Mouse (Mus musculus) left cerebral cortex, adult 8-10 months (tissue): ENCODE results near the gene Sae1. TPM values are rescaled to one million over a fixed set of nuclear protein-coding genes. Genes with fewer than 3 reads are reported as not detected.
"Not testable (repeated sequence)": the region's sequence is repeated elsewhere in the genome, so short reads cannot be mapped to it uniquely, and the experiment has no call there.

Experiments
- DNase-seq, 2 experiments: peaks; one replicate each; pipeline ENCODE4 v3.0.0; 2022; ENCODE audit warnings: low spot score in 2 of 2
- total RNA-seq, 4 experiments: library from RNA; stranded (reverse); gene quantifications; 2 replicates each; pipeline ENCODE4 v1.2.4; 2022

Sae1 gene
- total RNA-seq, 4 experiments from 2014 or later = 92.2 to 108 (median 105) TPM

DNA sequence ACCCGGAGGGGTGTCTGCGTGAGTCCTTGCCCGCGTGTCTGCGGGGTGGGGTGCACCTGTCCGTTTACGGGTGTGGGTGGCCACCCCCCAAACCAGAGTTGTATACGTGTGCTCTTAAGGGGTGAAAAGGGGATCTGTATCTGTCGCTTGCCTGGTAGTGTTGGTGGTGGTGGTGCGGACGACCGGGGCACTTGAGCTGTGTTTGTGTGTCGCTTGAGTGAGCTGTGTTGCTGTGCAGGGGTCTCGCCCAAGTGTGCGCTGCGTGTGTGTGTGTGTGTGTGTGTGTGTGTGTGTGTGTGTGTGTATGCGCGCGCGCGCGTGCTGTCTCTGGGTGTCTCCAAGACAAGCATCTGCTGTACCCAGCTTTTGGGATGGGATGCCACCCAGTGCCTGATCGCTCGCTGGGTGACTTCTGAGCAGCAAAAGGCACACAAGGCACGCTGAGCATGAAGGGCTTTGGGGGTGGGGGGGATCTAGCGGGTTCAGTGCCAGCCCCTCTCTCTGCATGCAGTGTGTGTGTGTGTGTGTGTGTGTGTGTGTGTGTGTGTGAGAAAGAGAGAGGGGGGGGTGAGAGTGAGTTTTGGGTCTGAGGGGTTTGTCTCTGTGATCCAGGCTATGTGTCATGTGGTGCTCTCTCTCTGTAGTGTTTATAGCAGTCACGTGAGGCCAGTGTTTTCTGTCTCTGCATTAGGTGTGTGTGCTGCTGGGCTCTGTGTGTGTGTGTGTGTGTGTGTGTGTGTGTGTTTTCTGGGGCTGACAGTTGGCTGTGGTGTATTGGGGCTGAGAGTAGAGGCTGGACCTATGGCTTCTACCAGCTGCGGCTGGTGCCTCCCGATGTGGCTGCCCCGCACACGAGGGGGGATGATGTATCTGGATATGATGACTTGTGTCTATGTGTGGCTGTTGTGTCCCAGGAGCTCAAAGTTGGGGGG, 76.8 kb downstream of the Sae1 start:
- peak; percentile 40 to 65 for DNase-seq

DNA sequence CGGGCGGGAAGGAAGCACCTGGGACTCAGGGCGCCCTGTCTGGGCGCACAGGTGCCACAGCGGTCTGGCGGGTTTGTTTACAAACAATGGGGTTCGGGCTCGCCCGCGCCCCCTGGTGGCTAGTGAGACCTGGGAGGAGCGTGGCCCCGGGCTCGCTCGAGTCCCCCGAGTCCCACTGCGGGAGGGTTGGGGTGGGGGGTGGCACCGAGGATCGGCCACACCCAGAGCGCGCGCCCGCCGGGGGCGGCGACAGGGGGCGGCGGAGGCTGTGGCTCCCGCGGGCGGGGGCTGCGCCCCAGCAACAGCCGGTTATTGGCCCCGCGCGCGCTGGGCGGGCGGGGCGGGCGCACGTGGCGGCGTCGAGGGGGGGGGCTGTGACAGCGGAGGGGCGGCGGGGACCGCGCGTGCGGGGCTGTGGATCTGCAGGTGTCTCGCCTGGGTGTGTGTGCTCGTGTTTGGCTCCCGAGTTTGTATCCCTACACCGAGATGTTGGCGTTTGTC, 77.5 kb downstream of the Sae1 start:
- DNase-seq = peak; percentile 68 to 73

GRCm38 (mm10) chr7:16309318-16310019, 78.1 kb downstream of the Sae1 start:
- peak; percentile 64 to 79 for DNase-seq

- DNase-seq = no peak
Observed at GRCm38 (mm10) chr7:16308555-16309317, 78.9 kb downstream of the Sae1 start.

DNA sequence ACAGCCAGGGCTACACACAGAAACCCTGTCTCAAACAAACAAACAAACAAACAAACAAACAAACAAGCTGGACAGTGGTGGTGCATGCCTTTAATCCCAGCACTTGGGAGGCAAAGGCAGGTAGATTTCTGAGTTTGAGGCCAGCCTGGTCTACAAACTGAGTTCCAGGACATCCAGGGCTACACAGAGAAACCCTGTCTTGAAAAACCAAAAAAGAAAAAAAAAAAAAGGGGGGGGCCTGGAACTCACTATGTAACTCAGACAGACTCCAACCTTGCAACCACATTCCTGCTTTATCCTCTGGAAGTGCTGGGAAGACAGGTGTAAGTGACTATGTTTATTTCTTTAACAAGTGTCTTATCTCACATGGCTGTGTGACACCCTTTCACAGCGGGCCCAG, 79.5 kb downstream of the Sae1 start, which contains the start of gene Bbc3:
Gene Bbc3 (plus strand): TSS at position 301 of the 400 bp plus-strand sequence.
- DNase-seq = not testable (repeated sequence)

DNA sequence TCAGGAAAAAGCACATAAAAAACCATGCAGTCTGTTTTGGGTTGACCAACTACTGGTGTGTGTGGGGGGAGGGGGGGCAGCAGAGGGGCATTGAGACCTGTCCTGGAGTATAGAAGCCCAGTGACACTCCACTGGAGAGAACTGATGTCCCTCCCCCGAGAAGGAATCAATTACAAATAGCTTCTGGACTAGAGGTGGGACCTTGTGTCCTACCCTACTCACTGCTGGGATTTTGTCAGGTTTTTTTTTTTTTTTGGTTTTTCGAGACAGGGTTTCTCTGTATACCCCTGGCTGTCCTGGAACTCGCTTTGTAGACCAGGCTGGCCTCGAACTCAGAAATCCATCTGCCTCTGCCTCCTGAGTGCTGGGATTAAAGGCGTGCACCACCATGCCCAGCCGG, 80.5 kb downstream of the Sae1 start:
- DNase-seq = not testable (repeated sequence)

DNA sequence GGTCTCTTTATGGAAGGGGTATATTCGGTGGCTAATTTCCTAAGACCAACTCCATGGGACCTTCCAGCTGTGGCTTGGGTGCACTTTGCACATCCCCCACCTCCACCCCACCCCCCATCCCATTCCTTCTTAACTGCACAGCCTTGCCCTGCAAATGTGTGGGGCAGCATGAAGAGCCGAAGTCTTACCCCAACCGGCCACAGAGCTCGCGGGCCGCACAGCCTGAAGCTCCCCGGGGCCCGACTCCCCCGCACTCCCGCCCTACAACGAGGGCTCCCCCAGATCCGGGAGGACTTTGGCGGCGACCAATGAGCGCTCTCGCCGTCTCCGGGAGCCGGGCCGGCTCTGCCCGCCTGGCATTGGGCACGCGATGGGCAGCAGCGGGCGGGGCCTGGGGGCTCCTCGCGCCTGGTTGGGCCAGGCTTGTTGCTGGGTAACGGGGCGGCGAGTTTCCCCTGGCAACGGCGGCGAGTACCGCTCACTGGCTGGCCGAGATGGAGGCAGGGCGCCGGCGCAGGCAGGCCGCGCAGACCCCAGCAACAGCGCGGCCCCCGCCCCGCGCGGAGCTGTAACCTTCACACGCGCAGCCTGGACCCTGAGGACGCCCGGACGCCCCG, 88.1 kb downstream of the Sae1 start:
- peak; percentile 84 to 96 for DNase-seq

GRCm38 (mm10) chr7:16298927-16299326, 88.7 kb downstream of the Sae1 start:
- no peak for DNase-seq

GRCm38 (mm10) chr7:16297616-16298015, 90.0 kb downstream of the Sae1 start:
- no peak for DNase-seq

- peak; percentile 52 to 83 for DNase-seq
Observed at GRCm38 (mm10) chr7:16296766-16297390, 90.7 kb downstream of the Sae1 start.

DNA sequence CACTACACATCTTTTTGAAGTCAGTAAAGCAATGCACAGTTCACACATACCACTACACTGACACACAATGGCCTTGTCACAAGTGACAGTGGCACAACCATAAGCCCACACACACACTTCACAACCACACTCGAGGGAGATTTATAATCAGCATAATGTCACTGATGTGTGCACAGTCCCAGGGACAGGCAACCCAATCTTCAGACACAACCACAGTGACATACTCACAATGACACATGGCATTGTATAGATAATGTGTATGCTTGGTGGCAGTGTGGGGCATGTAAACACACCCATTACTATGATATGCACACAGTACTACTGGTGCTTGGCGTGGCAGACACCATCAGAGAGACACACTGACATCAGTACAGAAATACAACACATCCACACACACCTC, 91.5 kb downstream of the Sae1 start:
- no peak for DNase-seq

- DNase-seq = peak; percentile 42 to 85
Observed at GRCm38 (mm10) chr7:16295321-16295900, 92.2 kb downstream of the Sae1 start.

DNA sequence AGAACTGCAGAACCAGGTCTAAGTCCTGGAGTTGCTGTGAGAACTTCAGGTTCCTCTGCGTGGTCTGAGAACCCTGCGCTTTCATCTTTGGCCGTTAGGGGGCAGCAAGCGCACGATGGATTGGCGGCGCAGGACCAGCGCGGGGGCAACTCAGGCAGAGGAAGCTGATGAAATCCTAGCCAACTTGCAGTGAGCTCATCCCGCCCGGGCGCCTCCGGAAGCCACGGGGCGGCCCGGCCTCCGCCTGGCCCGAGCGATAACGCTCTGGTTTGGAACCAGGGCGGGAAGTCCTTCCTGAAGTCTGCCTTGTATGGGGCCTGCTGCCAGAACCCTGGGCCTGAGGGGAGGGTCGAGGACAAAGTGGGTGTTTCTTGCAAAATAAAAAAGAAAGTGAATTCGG, 92.8 kb downstream of the Sae1 start:
- peak; percentile 87 to 96 for DNase-seq

DNA sequence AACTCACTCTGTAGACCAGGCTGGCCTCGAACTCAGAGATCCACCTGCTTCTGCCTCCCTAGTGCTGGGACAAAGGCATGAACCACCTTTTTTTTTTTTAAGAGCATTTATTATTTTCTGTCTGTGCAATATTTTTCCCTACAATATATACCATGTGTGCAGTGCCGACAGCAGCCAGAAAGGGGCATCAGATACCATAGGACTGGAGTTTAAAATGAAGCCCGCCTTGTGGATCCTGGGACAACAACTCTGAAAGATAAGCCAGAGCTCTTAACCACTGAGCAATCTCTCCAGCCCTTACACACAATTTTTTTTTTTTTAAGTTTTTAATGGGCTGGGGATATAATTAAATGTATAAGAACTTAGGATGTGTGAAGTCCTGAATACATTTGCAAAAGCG, 93.3 kb downstream of the Sae1 start:
- no peak for DNase-seq

DNA sequence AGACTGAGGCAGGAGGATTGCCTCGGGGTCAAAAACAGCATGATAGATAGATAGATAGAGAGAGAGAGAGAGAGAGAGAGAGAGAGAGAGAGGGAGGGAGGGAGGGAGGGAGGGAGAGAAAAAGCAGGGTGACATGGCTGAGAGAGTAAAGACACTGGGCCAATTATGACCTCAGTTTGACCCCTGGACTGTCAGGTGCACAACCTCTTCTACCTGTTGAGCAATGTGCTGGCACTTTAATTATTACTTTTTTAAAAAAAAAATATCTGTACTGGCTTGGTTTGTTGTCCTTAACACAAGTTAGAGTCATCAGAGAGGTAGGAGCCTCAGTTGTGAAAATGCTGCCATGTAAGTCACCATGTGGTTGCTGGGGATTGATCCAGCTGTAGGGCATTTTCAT, 99.8 kb downstream of the Sae1 start:
- no peak for DNase-seq

DNA sequence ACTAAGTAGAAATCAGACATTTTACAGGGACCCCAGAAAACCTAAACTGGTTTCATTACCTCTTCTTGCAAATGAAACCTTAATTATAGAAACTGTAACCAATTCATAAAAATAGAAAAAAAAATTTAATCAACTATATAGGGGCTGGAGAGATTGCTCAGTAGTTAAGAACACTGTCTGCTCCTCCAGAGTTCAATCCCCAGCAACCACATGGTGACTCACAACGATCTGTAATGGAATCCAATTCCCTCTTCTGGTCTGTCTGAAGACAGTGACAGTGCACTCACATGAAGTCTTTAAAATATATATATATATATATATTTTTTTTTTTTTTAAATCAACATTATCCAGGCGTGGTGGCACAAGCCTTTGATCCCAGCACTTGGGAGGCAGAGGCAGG, 100.6 kb downstream of the Sae1 start:
- no peak for DNase-seq

DNA sequence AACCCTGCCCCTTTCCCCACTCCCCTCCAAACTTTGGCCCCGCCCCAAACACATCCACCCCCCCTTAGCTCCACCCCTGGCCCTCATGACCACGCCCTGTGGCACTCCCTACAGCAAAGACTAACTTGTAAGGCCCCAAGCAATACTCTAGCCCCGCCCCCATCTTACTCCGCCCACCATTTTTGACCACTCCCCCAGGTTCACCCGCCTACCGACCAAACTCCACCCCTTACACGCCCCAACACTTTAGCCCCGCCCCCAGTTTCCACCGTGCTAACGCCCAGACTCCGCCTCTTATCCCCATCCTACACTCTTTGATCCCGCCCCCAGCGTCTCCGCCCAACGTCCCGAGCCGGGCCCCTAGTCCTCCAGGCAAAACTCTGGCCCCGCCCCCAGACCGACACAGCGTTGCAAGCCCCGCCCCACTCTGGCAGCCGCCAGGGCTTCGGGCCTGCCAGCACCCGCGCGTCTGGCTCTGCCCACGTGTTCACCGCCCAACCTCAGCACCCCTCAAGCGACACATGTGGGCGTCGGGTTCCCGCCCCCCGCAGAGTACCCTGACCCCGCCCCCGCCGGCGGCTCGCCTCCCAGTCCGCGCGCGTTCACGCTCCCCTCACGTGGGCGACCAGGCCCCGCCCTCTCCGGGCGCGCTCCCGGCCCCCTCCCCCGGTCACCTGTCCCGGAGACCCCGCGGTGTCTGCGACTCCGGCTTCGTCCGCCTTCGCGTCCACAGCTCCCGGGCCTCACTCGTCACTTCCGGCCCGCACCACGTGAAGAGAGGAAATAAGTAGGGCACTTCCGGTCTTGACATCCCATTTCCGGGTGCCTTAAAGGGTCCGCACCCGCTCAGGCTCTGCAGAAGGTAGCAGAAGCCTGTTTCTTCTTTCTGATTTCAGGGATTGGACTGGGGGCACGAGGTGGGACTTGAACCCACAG, 101.3 kb downstream of the Sae1 start, which contains the start of gene Ccdc9:
Gene Ccdc9 (minus strand): TSS at position 770 of the 936 bp plus-strand sequence.
- peak; percentile 95 to 99 for DNase-seq

GRCm38 (mm10) chr7:16285450-16286025, 102.1 kb downstream of the Sae1 start:
- peak in 1 of 2 experiments; percentile 64 for DNase-seq
